Mouse (Mus musculus): Measurements from ENCODE around the gene Lpar3.

- no peak for TF ChIP-seq POLR2A (IDR thresholded peaks at IDR 0.05; ENCODE audit: low read depth, low read length)
- no peak for TF ChIP-seq CTCF (conservative IDR thresholded peaks at IDR 0.05; ENCODE audit: insufficient read depth, insufficient read length, low read depth, low read length)
Observed at GRCm38 (mm10) chr3:146224271-146224670, 3.5 kb downstream of the Lpar3 start.

All from kidney, adult 2 months (tissue).